Mouse (Mus musculus): Measurements from ENCODE around the gene Ptprh.

The Ptprh gene

GRCm38 (mm10) chr7:4501558-4502397 is 102.1 kb downstream of the Ptprh start, which contains the start of gene Ppp1r12c:
Ppp1r12c (minus strand) TSS chr7:4501680.
- DNase-seq (ENCODE audit: low spot score), result peak; percentile 91

DNA sequence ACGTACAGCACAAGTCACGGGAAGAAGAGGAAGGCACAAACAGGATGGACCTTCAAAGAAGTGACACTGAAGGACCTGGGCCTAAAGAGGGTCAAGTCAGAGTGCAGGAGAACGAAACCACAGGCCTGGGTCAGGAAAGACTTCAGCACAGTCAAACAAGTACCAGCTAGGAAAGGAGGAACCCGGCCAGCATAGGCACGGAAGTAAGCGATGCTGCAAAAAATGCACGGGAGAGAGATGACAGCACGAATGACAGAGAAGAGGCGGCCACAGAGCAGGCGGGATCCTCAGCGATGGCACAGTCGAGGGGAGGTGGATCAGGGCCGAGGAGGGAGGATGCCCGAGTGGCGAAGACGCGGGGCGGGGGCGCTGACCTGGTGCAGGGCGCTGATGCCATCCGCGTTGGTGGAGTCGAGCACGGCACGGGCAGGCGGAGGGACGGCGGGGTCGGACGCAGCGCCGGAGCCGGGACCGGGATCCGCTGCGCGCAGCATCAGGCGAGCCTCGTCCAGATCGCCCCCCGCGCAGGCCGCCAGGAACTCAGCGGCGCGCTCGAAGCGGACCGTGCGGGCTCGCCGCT is 102.9 kb downstream of the Ptprh start:
- DNase-seq (ENCODE audit: low spot score), result no peak

DNA sequence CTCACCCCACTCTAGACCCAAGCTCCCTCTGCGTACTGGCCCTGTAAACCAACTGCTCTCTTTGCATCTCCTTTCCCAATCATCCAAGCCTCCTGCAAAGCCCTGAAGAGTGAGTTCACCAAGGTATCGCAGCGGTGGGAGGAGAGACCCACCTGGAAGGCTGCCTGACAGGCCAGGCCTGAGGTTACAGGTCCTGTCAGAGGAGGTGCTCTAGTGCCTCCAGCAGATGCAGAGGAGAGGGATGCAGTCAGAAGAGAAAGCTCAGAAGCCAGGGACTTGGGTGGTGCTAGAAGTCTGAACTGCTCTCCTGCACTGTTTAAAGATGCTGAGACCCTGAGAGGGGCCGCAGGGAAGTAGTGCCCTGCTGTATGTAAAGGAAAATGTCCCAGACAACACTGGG is 104.8 kb downstream of the Ptprh start:
- DNase-seq (ENCODE audit: low spot score), result no peak

Data from left cerebral cortex, adult 11 months (tissue).